8 mouse cellular contexts compared by ENCODE assay signal in genomic region chr4:133754238-133754637, GRCm38 (mm10). TPM values are rescaled to one million over a fixed set of nuclear protein-coding genes. Genes with fewer than 3 reads are reported as not detected.
A peak's percentile ranks its signal among the peaks of the same experiment; 100 is the strongest.
DNase-seq lines count a peak whose midpoint lies in the region; ATAC-seq lines count a peak whose summit lies in the region.

No protein-coding gene starts in this region.

- peak overlapping the region; percentile 90 for H3K4me3 ChIP-seq in hindbrain, embryonic 16.5 days (ENCODE audit: low read length)

- peak overlapping the region; percentile 100 for H3K27ac ChIP-seq in hindbrain, embryonic 16.5 days (ENCODE audit: low read depth, low read length)

- ATAC-seq in hindbrain, embryonic 16.5 days, result peak; percentile 88

- no peaks in the 10 kb centered on the region for H3K9me3 ChIP-seq in hindbrain, embryonic 16.5 days (ENCODE audit: control insufficient read depth, low read length)

- peak overlapping the region; percentile 99 for H3K4me2 ChIP-seq in hindbrain, embryonic 16.5 days (ENCODE audit: low read length)

- under 1% methylated on average over 47 of the region's 50 CpGs for WGBS in hindbrain, embryonic 16.5 days

- peak; percentile 98 for DNase-seq in ZHBTc4 (ENCODE audit: low read depth, low spot score)
- peak; percentile 99 to 100 for DNase-seq in cerebellum, postnatal 4 days (ENCODE audit: low spot score in 2 of 2)
- peak; percentile 98 for DNase-seq in gastrocnemius, adult 18-20 months (ENCODE audit: low spot score)
- DNase-seq in left cerebral cortex, adult 11 months (ENCODE audit: low spot score), result peak; percentile 98
- peak; percentile 99 for DNase-seq in lung, postnatal 36 days
- DNase-seq in retina, postnatal 1 day, result peak; percentile 99
- peak; percentile 99 for DNase-seq in thymus, postnatal 4 days

- peak overlapping the region; percentile 99 for H3K9ac ChIP-seq in hindbrain, embryonic 16.5 days (ENCODE audit: low read depth, low read length)

- no peaks in the 10 kb centered on the region for H3K27me3 ChIP-seq in hindbrain, embryonic 16.5 days (replicated peaks; ENCODE audit: control insufficient read depth, insufficient read depth, low read length)

- peaks cover 35% of the 10 kb centered on the region for H3K4me1 ChIP-seq in hindbrain, embryonic 16.5 days (ENCODE audit: control insufficient read depth, insufficient read depth, low read depth, low read length)

- no peaks in the 10 kb centered on the region for H3K36me3 ChIP-seq in hindbrain, embryonic 16.5 days (ENCODE audit: control insufficient read depth, insufficient read depth, low read length)

RNA-seq across cellular contexts. Expression of gene Arid1a, which starts 2.3 kb away (rescaled TPM):
- total RNA-seq in gastrocnemius, adult 18-20 months (2021), result 10 to 100 TPM; 22.4 to 26.6 TPM
- 24.2 and 25.2 TPM in 2 replicates for polyA plus RNA-seq in hindbrain, embryonic 16.5 days (2015; fragmentation: Nextera tagmentation; extraction: Ambion mirVana)

Comparison
In these comparisons a context has a peak if more than half of its experiments do, and no peak if none do; other contexts are left out.
1. Peak in every context shown above with its lines: DNase-seq, ATAC-seq, H3K4me3 ChIP-seq and H3K27ac ChIP-seq.